Mouse (Mus musculus): Measurements from ENCODE around the gene Ptpn21.

Gene Ptpn21

DNA sequence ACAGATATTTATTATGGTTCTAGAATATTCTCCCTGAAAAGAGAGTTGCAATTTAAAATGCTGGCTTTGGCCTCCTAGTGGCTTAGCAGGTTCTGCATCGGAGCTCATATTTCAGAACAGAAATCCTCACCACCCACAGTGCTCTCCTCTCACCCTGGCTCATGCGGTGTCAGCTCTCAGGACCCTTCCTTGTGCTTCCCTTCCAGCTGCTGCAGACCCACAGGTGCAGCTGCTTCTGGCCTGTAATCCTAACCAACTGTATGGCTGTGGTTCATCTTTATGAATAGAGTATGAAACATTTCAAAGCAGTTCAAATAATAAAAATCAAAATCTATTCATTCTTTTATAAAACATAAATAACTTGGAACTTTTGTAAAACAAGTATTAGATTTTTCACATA, 80.3 kb downstream of the Ptpn21 start:
- no peak for DNase-seq (ENCODE audit: low spot score)

GRCm38 (mm10) chr12:98644852-98645251, 92.4 kb downstream of the Ptpn21 start:
- DNase-seq (ENCODE audit: low spot score), result no peak

- DNase-seq (ENCODE audit: low spot score), result no peak
Measured at GRCm38 (mm10) chr12:98628260-98628970, 108.8 kb downstream of the Ptpn21 start.

GRCm38 (mm10) chr12:98627392-98628259, 109.6 kb downstream of the Ptpn21 start, which contains the start of gene Spata7:
Gene Spata7, plus strand, starts transcription at chr12:98628157.
- DNase-seq (ENCODE audit: low spot score), result peak; percentile 56

Data from ovary, postnatal 14 days (tissue).